Comparison of ENCODE assay signal across 18 mouse cellular contexts in the genomic region with DNA sequence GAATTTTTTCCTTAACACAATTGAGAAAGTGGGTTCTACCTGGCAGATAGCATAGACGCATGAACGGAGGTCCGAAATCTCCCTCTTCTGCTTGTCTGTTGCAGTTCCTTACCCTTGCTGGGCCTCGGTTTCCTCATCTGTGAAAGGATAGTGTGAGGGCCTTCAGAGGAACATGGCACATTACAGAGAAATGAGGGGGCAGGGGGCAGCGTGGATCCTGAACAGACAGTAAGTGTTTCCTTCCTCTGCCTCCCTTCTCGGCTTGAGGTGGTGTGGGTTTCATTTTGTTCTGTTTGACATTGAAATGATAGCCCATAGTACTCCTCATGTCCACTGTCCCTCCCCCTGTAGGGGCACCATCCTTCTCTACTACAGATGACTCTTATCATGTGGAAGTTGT. TPM values are rescaled to one million over a fixed set of nuclear protein-coding genes. Genes with fewer than 3 reads are reported as not detected.
DNase-seq lines count a peak whose midpoint lies in the region; ATAC-seq lines count a peak whose summit lies in the region.
"Had no signal": no experiment of that assay in that cellular context is flagged by ENCODE, and none has a peak within 500 bp of the region (broad histone marks: within the 10 kb centered on the region; RNA-seq: fewer than 3 reads in every experiment).

No protein-coding gene starts in this region.

- H3K9me3 ChIP-seq in forebrain, embryonic 13.5 days (replicated peaks): no peaks in the 10 kb centered on the region
- H3K9me3 ChIP-seq in forebrain, embryonic 14.5 days (replicated peaks; ENCODE audit: control insufficient read depth, low read length): no peaks in the 10 kb centered on the region
- no peaks in the 10 kb centered on the region for H3K9me3 ChIP-seq in liver, embryonic 12.5 days (replicated peaks)
- H3K9me3 ChIP-seq in liver, embryonic 11.5 days (ENCODE audit: control insufficient read depth, low read length): no peaks in the 10 kb centered on the region
- H3K9me3 ChIP-seq in liver, embryonic 15.5 days (replicated peaks): no peaks in the 10 kb centered on the region
- H3K9me3 ChIP-seq: embryonic facial prominence, embryonic 13.5 days; forebrain, embryonic 15.5 days; heart, embryonic 10.5 days; hindbrain, embryonic 12.5 days had no signal

- 0 out of 2 replicates have a peak overlapping the region, but pooled peaks have one; percentile 98 for H3K4me2 ChIP-seq in forebrain, embryonic 13.5 days
- H3K4me2 ChIP-seq in forebrain, embryonic 14.5 days (ENCODE audit: low read length): no peak overlapping the region
- no peak overlapping the region for H3K4me2 ChIP-seq in liver, embryonic 12.5 days
- H3K4me2 ChIP-seq in liver, embryonic 11.5 days: no peak overlapping the region
- H3K4me2 ChIP-seq in liver, embryonic 15.5 days: 0 out of 2 replicates have a peak overlapping the region, but pooled peaks have one; percentile 100

- no peak overlapping the region for H3K27ac ChIP-seq in forebrain, embryonic 13.5 days
- no peak overlapping the region for H3K27ac ChIP-seq in forebrain, embryonic 14.5 days (ENCODE audit: low read depth, low read length)
- peak overlapping the region; percentile 83; the same call in 1 of the 2 replicates for H3K27ac ChIP-seq in liver, embryonic 12.5 days
- H3K27ac ChIP-seq in liver, embryonic 11.5 days (ENCODE audit: low read depth, low read length): no peak overlapping the region
- no peak overlapping the region for H3K27ac ChIP-seq in liver, embryonic 15.5 days (replicated peaks)
- H3K27ac ChIP-seq: embryonic facial prominence, embryonic 13.5 days; forebrain, embryonic 15.5 days; hindbrain, embryonic 12.5 days had no signal

- H3K9ac ChIP-seq in forebrain, embryonic 13.5 days: no peak overlapping the region
- H3K9ac ChIP-seq in forebrain, embryonic 14.5 days (ENCODE audit: low read length): no peak overlapping the region
- H3K9ac ChIP-seq in liver, embryonic 12.5 days: no peak overlapping the region
- no peak overlapping the region for H3K9ac ChIP-seq in liver, embryonic 11.5 days (ENCODE audit: low read depth, low read length)
- H3K9ac ChIP-seq in liver, embryonic 15.5 days: no peak overlapping the region

- WGBS in forebrain, embryonic 13.5 days: 92% methylated on average over 6 of the region's 6 CpGs
- 87% methylated on average over 6 of the region's 6 CpGs for WGBS in forebrain, embryonic 14.5 days
- 68% methylated on average over 6 of the region's 6 CpGs for WGBS in liver, embryonic 12.5 days (ENCODE audit: insufficient replicate concordance)
- WGBS in liver, embryonic 11.5 days: 79% methylated on average over 6 of the region's 6 CpGs
- WGBS in liver, embryonic 15.5 days (ENCODE audit: insufficient replicate concordance): 71% methylated on average over 6 of the region's 6 CpGs

- peaks cover 10% of the 10 kb centered on the region for H3K4me1 ChIP-seq in forebrain, embryonic 13.5 days
- H3K4me1 ChIP-seq in forebrain, embryonic 14.5 days (ENCODE audit: control insufficient read depth, insufficient read depth, low read length): peaks cover 4% of the 10 kb centered on the region
- peaks cover 85% of the 10 kb centered on the region for H3K4me1 ChIP-seq in liver, embryonic 12.5 days
- peaks cover 45% of the 10 kb centered on the region for H3K4me1 ChIP-seq in liver, embryonic 11.5 days (replicated peaks; ENCODE audit: control insufficient read depth, insufficient read depth, low read length)
- H3K4me1 ChIP-seq in liver, embryonic 15.5 days (replicated peaks): peaks cover 93% of the 10 kb centered on the region

- no peak overlapping the region for H3K4me3 ChIP-seq in forebrain, embryonic 13.5 days
- H3K4me3 ChIP-seq in forebrain, embryonic 14.5 days (ENCODE audit: low read depth, low read length): no peak overlapping the region
- no peak overlapping the region for H3K4me3 ChIP-seq in liver, embryonic 12.5 days
- no peak overlapping the region for H3K4me3 ChIP-seq in liver, embryonic 11.5 days (ENCODE audit: low read depth, low read length)
- no peak overlapping the region for H3K4me3 ChIP-seq in liver, embryonic 15.5 days (replicated peaks)

- peaks cover 8% of the 10 kb centered on the region; the same call in 1 of the 2 replicates for H3K27me3 ChIP-seq in forebrain, embryonic 13.5 days
- H3K27me3 ChIP-seq in forebrain, embryonic 14.5 days (replicated peaks; ENCODE audit: control insufficient read depth, insufficient read depth, low read length): peaks cover 8% of the 10 kb centered on the region; the same call in 1 of the 2 replicates
- H3K27me3 ChIP-seq in liver, embryonic 12.5 days (replicated peaks): no peaks in the 10 kb centered on the region
- no peaks in the 10 kb centered on the region for H3K27me3 ChIP-seq in liver, embryonic 11.5 days (replicated peaks; ENCODE audit: control insufficient read depth, insufficient read depth, low read length)
- no peaks in the 10 kb centered on the region for H3K27me3 ChIP-seq in liver, embryonic 15.5 days
- H3K27me3 ChIP-seq: CH12.LX; forebrain, embryonic 15.5 days; Patski had no signal

- no peak for ATAC-seq in forebrain, embryonic 13.5 days
- no peak for ATAC-seq in forebrain, embryonic 14.5 days
- ATAC-seq in liver, embryonic 12.5 days: no peak
- ATAC-seq in liver, embryonic 11.5 days (replicated peaks; ENCODE audit: low FRiP score): no peak
- ATAC-seq in liver, embryonic 15.5 days (ENCODE audit: insufficient read depth): no peak
- ATAC-seq: activated CD4-positive, CD25-positive, alpha-beta regulatory T cell, adult 4 months; forebrain, embryonic 15.5 days; inflammation-experienced regulatory T-cells, adult 6 months; Patski had no signal

- no peak for DNase-seq in forebrain, embryonic 14.5 days (ENCODE audit: low spot score)
- no peak for DNase-seq in liver, embryonic 11.5 days (ENCODE audit: low spot score)
- no peak for DNase-seq in adrenal gland, postnatal 10 days
- DNase-seq: cerebellum, adult 11 months; gastrocnemius, postnatal 25 days; heart, postnatal 10 days; heart, postnatal 4 days had no signal

- H3K36me3 ChIP-seq in forebrain, embryonic 13.5 days (ENCODE audit: poor library complexity, severe bottlenecking): no peaks in the 10 kb centered on the region
- no peaks in the 10 kb centered on the region for H3K36me3 ChIP-seq in forebrain, embryonic 14.5 days (ENCODE audit: control insufficient read depth, insufficient read depth, low read length)
- no peaks in the 10 kb centered on the region for H3K36me3 ChIP-seq in liver, embryonic 12.5 days
- no peaks in the 10 kb centered on the region for H3K36me3 ChIP-seq in liver, embryonic 11.5 days (ENCODE audit: control insufficient read depth, insufficient read depth, low read length)
- no peaks in the 10 kb centered on the region for H3K36me3 ChIP-seq in liver, embryonic 15.5 days (replicated peaks)
- H3K36me3 ChIP-seq: embryonic facial prominence, embryonic 13.5 days; forebrain, embryonic 15.5 days; heart, embryonic 10.5 days; hindbrain, embryonic 12.5 days had no signal

RNA-seq across cellular contexts. Expression of a gene that starts 5.8 kb away (rescaled TPM):
- 7.3 and 9.7 TPM in 2 replicates for polyA plus RNA-seq in forebrain, embryonic 13.5 days (2015; fragmentation: Nextera tagmentation; extraction: Ambion mirVana)
- 8.6 and 11.2 TPM in 2 replicates for polyA plus RNA-seq in forebrain, embryonic 14.5 days (2014; fragmentation: Nextera tagmentation; extraction: Ambion mirVana)
- polyA plus RNA-seq in liver, embryonic 12.5 days (2016; fragmentation: Nextera tagmentation; extraction: Ambion mirVana): 20.9 and 21.3 TPM in 2 replicates
- 30.9 and 31.3 TPM in 2 replicates for polyA plus RNA-seq in liver, embryonic 11.5 days (2014; fragmentation: Nextera tagmentation; extraction: Ambion mirVana)
- 27.0 and 30.6 TPM in 2 replicates for polyA plus RNA-seq in liver, embryonic 15.5 days (2015; fragmentation: Nextera tagmentation; extraction: Ambion mirVana)
- 10 to 100 TPM; 25.4 to 26.7 TPM for total RNA-seq in adrenal gland, postnatal 10 days (2021)

RNA-seq across cellular contexts. Expression of a gene that starts 58.0 kb away (rescaled TPM):
- polyA plus RNA-seq in forebrain, embryonic 13.5 days (2015; fragmentation: Nextera tagmentation; extraction: Ambion mirVana): 1.5 and 1.6 TPM in 2 replicates
- polyA plus RNA-seq in forebrain, embryonic 14.5 days (2014; fragmentation: Nextera tagmentation; extraction: Ambion mirVana): 2.0 and 3.7 TPM in 2 replicates
- polyA plus RNA-seq in liver, embryonic 12.5 days (2016; fragmentation: Nextera tagmentation; extraction: Ambion mirVana): 5.0 and 7.8 TPM in 2 replicates
- 6.7 and 9.3 TPM in 2 replicates for polyA plus RNA-seq in liver, embryonic 11.5 days (2014; fragmentation: Nextera tagmentation; extraction: Ambion mirVana)
- 25.3 and 27.0 TPM in 2 replicates for polyA plus RNA-seq in liver, embryonic 15.5 days (2015; fragmentation: Nextera tagmentation; extraction: Ambion mirVana)
- 1,000 to 10,000 TPM; 1,138 to 1,532 TPM for total RNA-seq in adrenal gland, postnatal 10 days (2021)

Comparison
In these comparisons a context has a peak if more than half of its experiments do, and no peak if none do; other contexts are left out.
1. H3K4me2 ChIP-seq: peak in forebrain, embryonic 13.5 days (single experiment) and liver, embryonic 15.5 days (single experiment); none in forebrain, embryonic 14.5 days (single experiment), liver, embryonic 12.5 days (single experiment) and liver, embryonic 11.5 days (single experiment).